Mouse (Mus musculus): ENCODE data around the gene Cfap73.

DNA sequence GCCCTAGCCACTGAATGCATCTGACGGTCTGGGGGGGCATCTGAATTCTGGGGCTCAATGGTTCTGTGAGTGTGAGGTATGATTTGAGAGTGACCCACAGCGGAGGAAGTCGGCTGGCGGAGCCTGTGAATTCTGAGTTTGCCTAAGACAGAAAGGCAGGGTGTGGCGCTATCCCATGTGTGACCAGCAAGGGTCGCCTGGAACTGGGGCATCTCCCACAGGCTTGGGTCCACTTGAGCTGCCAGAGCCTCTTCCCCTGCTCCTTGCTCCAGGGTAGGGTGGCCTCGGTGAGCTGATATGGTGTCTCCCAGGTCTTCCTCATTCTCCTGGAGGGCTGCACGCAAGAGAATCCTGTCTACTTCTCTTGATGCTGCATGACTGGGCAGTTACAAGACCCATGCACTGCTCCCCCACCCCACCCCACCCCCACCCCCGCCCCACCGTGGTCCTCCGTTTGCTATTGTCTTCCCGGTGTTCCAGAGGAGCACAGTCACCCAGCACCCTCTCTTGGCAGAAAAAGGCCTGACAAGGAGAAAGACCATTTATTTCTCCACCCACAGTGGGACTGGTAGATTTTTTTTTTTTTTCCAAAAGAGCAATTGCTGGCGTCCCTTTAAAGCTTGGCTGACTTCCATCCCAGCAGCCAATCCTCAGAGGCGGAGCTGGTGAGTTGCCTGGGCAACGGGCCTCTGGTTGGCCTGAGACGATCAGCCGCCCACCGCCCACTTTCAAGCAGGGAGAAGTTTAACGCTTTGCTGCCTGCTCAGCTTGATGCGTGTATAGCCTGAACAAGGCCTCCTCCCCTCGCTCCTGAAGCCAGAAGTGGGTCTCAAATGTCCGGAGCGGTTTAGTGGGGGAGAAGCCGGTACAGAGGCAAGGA, 45.9 kb upstream of the Cfap73 start:
- 0 out of 2 replicates have a peak, but pooled peaks have one; percentile 33 for TF ChIP-seq CTCF (IDR thresholded peaks at IDR 0.05; ENCODE audit: borderline replicate concordance, control insufficient read depth, extremely low read depth, insufficient read depth, low read length, poor library complexity)
- TF ChIP-seq POLR2A (IDR thresholded peaks at IDR 0.05; ENCODE audit: control insufficient read depth, extremely low read depth, insufficient read depth, low read length, poor library complexity): no peak
